Mouse (Mus musculus): Measurements from ENCODE around the gene Prdx4.
"Not testable (repeated sequence)": the region's sequence is repeated elsewhere in the genome, so short reads cannot be mapped to it uniquely, and the experiment has no call there.

The Prdx4 gene

GRCm38 (mm10) chrX:155340654-155341053, at the start of gene Prdx4:
TSS of gene Prdx4 (minus strand) at chrX:155340754.
- DNase-seq = no peak

- DNase-seq = no peak
Measured at GRCm38 (mm10) chrX:155376538-155376937, 36.0 kb upstream of the Prdx4 start.

- no peak for DNase-seq
Measured at GRCm38 (mm10) chrX:155375458-155375857, 34.9 kb upstream of the Prdx4 start.

GRCm38 (mm10) chrX:155370110-155370509, 29.6 kb upstream of the Prdx4 start:
- not testable (repeated sequence) for DNase-seq

- DNase-seq = no peak
Measured at GRCm38 (mm10) chrX:155365095-155365494, 24.5 kb upstream of the Prdx4 start.

GRCm38 (mm10) chrX:155346249-155346648, 5.7 kb upstream of the Prdx4 start:
- DNase-seq = no peak

GRCm38 (mm10) chrX:155337905-155338721, 2.4 kb downstream of the Prdx4 start:
- peak; percentile 76 for DNase-seq

- DNase-seq = no peak
Measured at GRCm38 (mm10) chrX:155337567-155337904, 3.0 kb downstream of the Prdx4 start.

- DNase-seq = no peak
Measured at GRCm38 (mm10) chrX:155318005-155318404, 22.5 kb downstream of the Prdx4 start.

GRCm38 (mm10) chrX:155306390-155306789, 34.2 kb downstream of the Prdx4 start:
- DNase-seq = no peak

- no peak for DNase-seq
Measured at GRCm38 (mm10) chrX:155280427-155281044, 60.0 kb downstream of the Prdx4 start.

GRCm38 (mm10) chrX:155278483-155278882, 62.1 kb downstream of the Prdx4 start:
- no peak for DNase-seq
